Mouse (Mus musculus) T-cell, adult 66 days (primary cell): Measurements from ENCODE around the gene Fkbp14. TPM values are rescaled to one million over a fixed set of nuclear protein-coding genes. Genes with fewer than 3 reads are reported as not detected.

ENCODE experiments used
- total RNA-seq, 2 experiments: library from RNA; stranded (reverse); gene quantifications; 3 replicates in 1 of 2; 4 replicates in 1 of 2; pipeline ENCODE4 v1.2.4; 2023

The Fkbp14 gene
- total RNA-seq, result 1 to 10 TPM in 1 of 2 experiments, under 1 TPM in 1; 0.74 to 2.1 TPM

GRCm38 (mm10) chr6:54597208-54597607 lies at the start of gene Fkbp14:
Fkbp14 (minus strand) TSS chr6:54597308.

GRCm38 (mm10) chr6:54594469-54595329 lies 2.4 kb downstream of the Fkbp14 start, which contains the start of gene Plekha8:
Plekha8 (plus strand) TSS chr6:54595111.

GRCm38 (mm10) chr6:54565665-54566545 lies 31.2 kb downstream of the Fkbp14 start, which contains the start of gene Scrn1:
Scrn1 (minus strand) TSS chr6:54566489.

Other genes starting within 250 kb of the Fkbp14 start
- under 1 TPM; 0.44 TPM for gene Wipf3, start 167.7 kb downstream of the Fkbp14 start, total RNA-seq
- under 1 TPM in 1 of 2 experiments, not detected in 1; 0.12 TPM for gene Scrn1, start 30.8 kb downstream of the Fkbp14 start, total RNA-seq
- 10 to 100 TPM; 10.7 to 12.9 TPM for gene Plekha8, start 2.2 kb downstream of the Fkbp14 start, total RNA-seq
- gene Mturn, start 84.3 kb upstream of the Fkbp14 start, total RNA-seq, result 10 to 100 TPM; 30.0 to 38.8 TPM
- gene Znrf2, start 219.6 kb upstream of the Fkbp14 start, total RNA-seq, result 100 to 1,000 TPM; 113 to 119 TPM